Mouse (Mus musculus) megakaryocyte-erythroid progenitor cell, adult 5 weeks (primary cell): ENCODE results near the gene Vmn2r71. TPM values are rescaled to one million over a fixed set of nuclear protein-coding genes. Genes with fewer than 3 reads are reported as not detected.

Source experiments
- polyA plus RNA-seq: library from polyadenylated mRNA; stranded (reverse); fragments of >175 nt; gene quantifications from 2 replicates; pipeline ENCODE4 v1.2.3, GENCODE M21; 2012

The Vmn2r71 gene
- polyA plus RNA-seq, result not detected in 2 replicates

DNA sequence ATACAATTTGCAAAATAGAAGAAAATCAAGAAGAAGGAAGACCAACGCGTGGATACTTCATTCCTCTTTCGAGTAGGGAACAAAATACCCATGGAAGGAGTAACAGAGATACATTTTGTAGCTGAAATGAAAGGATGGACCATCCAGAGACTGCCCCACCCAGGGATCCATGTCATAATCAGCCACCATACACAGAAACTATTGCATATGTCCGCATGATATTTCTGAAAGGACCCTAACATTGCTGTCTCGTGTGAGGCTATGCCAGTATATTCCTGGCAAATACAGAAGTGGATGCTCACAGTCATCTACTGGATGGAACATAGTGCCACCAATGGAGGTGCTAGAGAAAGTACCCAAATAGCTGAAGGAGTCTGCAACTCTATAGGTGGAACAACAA lies at the start of gene Vmn2r71:
Vmn2r71 (plus strand) TSS at position 301 of the 400 bp plus-strand sequence.

DNA sequence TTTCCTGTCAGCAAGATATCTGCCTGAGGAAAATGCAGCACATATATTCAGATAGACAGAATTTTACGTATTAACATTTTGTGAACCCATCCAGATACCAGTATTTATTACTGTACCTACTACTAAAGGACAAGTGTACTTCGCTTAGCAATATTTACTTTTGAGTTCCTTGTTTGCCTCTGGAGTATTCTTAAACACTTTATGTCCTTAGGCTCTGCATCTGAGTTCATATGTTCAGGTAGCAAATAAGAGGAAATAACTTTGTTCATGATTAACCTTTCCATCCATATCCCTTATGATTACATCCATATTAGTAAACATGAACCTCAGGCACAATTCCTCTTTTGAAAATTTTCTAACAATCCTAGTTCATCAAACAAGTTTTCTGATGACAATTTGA lies 6.2 kb downstream of the Vmn2r71 start, which contains the start of gene Vmn2r70:
Vmn2r70 (minus strand) TSS at position 101 of the 400 bp plus-strand sequence.

Other genes with a start within 250 kb of the Vmn2r71 start
- gene Vmn2r69, start 147.2 kb upstream of the Vmn2r71 start, polyA plus RNA-seq, result under 0.01 TPM in 1 of 2 replicates, not detected in the other
- gene Vmn2r70, start 6.1 kb downstream of the Vmn2r71 start, polyA plus RNA-seq, result 0.01 TPM in 1 of 2 replicates, not detected in the other
- not detected in 2 replicates for gene Vmn2r72, start 192.0 kb downstream of the Vmn2r71 start, polyA plus RNA-seq